Mouse (Mus musculus) MEL (cell line): ENCODE data around the gene Abca8b. TPM values are rescaled to one million over a fixed set of nuclear protein-coding genes. Genes with fewer than 3 reads are reported as not detected.

Source experiments
- DNase-seq: peaks from one replicate; pipeline ENCODE4 v3.0.0; 2011; ENCODE audit warnings: low read depth, low spot score
- H3K27ac ChIP-seq: 2 replicates; pipeline ENCODE4 v1.5.1; 2012; ENCODE audit warnings: low read depth, mild to moderate bottlenecking, control low read depth, low read length, moderate library complexity; ENCODE audit not compliant: control insufficient read depth
- H3K27me3 ChIP-seq, 2 experiments: fragments of 150-350 bp in 1 of 2; sonication (generic) in 1 of 2; 2 replicates each; pipeline ENCODE4 v1.6.1; 2012; ENCODE audit warnings: low read length in 2 of 2, mild to moderate bottlenecking in 2 of 2, improper control_type of control experiment in 1 of 2, moderate library complexity in 1 of 2; ENCODE audit not compliant: insufficient read depth in 2 of 2, control insufficient read depth in 1 of 2
- H3K36me3 ChIP-seq, 2 experiments: 2 replicates each; pipeline ENCODE4 v1.6.1; 2012 to 2014; ENCODE audit warnings: low read length in 2 of 2, improper control_type of control experiment in 1 of 2, inconsistent platforms in 1 of 2, mild to moderate bottlenecking in 1 of 2; ENCODE audit not compliant: insufficient read depth in 2 of 2, control insufficient read depth in 1 of 2
- H3K4me1 ChIP-seq, 2 experiments: fragments of 150-350 bp in 1 of 2; sonication (generic) in 1 of 2; 2 replicates each; pipeline ENCODE4 v1.6.1; 2012; ENCODE audit warnings: low read length in 2 of 2, improper control_type of control experiment in 1 of 2, mild to moderate bottlenecking in 1 of 2; ENCODE audit not compliant: insufficient read depth in 2 of 2, control insufficient read depth in 1 of 2
- H3K4me3 ChIP-seq, 2 experiments: fragments of 150-350 bp in 1 of 2; sonication (generic) in 1 of 2; 2 replicates each; pipeline ENCODE4 v1.5.1; 2012; ENCODE audit warnings: low read depth in 2 of 2, low read length in 2 of 2, mild to moderate bottlenecking in 2 of 2, moderate library complexity in 2 of 2, control low read depth in 1 of 2, improper control_type of control experiment in 1 of 2; ENCODE audit not compliant: control insufficient read depth in 1 of 2, insufficient read depth in 1 of 2
- H3K79me2 ChIP-seq: 2 replicates; pipeline ENCODE4 v1.6.1; 2012; ENCODE audit warnings: mild to moderate bottlenecking, low read length, moderate library complexity; ENCODE audit not compliant: control insufficient read depth, poor library complexity, insufficient read depth
- H3K9ac ChIP-seq: 2 replicates; pipeline ENCODE4 v1.6.1; 2012; ENCODE audit warnings: low read depth, mild to moderate bottlenecking, control low read depth, low read length, moderate library complexity; ENCODE audit not compliant: control insufficient read depth, poor library complexity, severe bottlenecking
- H3K9me3 ChIP-seq: fragments of 150-350 bp; sonication (generic); replicated peaks from 2 replicates; pipeline ENCODE4 v1.6.1; 2012; ENCODE audit warnings: mild to moderate bottlenecking, low read length, improper control_type of control experiment, moderate library complexity; ENCODE audit not compliant: insufficient read depth
- CHD1 ChIP-seq: IDR thresholded peaks from 2 replicates; pipeline ENCODE4 v1.6.1; 2012; ENCODE audit warnings: low read depth, mild to moderate bottlenecking, inconsistent platforms, low read length, improper control_type of control experiment
- ELF1 ChIP-seq: IDR thresholded peaks from 2 replicates; pipeline ENCODE4 v1.6.1; 2014; ENCODE audit warnings: low read depth, mild to moderate bottlenecking, inconsistent platforms, low read length, improper control_type of control experiment, moderate library complexity
- EP300 ChIP-seq, 2 experiments: IDR thresholded peaks; 2 replicates each; pipeline ENCODE4 v1.6.1; 2011; ENCODE audit warnings: improper control_type of control experiment in 2 of 2, low read length in 2 of 2, low read depth in 1 of 2, mild to moderate bottlenecking in 1 of 2
- ETS1 ChIP-seq: IDR thresholded peaks from 2 replicates; pipeline ENCODE4 v1.6.1; 2012; ENCODE audit warnings: low read depth, mild to moderate bottlenecking, inconsistent platforms, low read length, improper control_type of control experiment, moderate library complexity
- GATA1 ChIP-seq: IDR thresholded peaks from 2 replicates; pipeline ENCODE4 v1.6.1; 2011; ENCODE audit warnings: low read depth, low read length, improper control_type of control experiment
- HCFC1 ChIP-seq: IDR thresholded peaks from 2 replicates; pipeline ENCODE4 v1.6.1; 2012; ENCODE audit warnings: low read depth, mild to moderate bottlenecking, inconsistent platforms, low read length, improper control_type of control experiment, moderate library complexity
- JUND ChIP-seq: IDR thresholded peaks from 2 replicates; pipeline ENCODE4 v1.6.1; 2011; ENCODE audit warnings: low read depth, mild to moderate bottlenecking, improper control_type of control experiment, low read length
- MAFK ChIP-seq: IDR thresholded peaks from 2 replicates; pipeline ENCODE4 v1.6.1; 2011; ENCODE audit warnings: low read depth, mild to moderate bottlenecking, low read length, improper control_type of control experiment, borderline replicate concordance
- MAX ChIP-seq: IDR thresholded peaks from 2 replicates; pipeline ENCODE4 v1.6.1; 2011; ENCODE audit warnings: low read length, improper control_type of control experiment
- MAZ ChIP-seq: IDR thresholded peaks from 2 replicates; pipeline ENCODE4 v1.6.1; 2012; ENCODE audit warnings: low read depth, mild to moderate bottlenecking, inconsistent platforms, low read length, improper control_type of control experiment
- MXI1 ChIP-seq: IDR thresholded peaks from 2 replicates; pipeline ENCODE4 v1.6.1; 2011; ENCODE audit warnings: mild to moderate bottlenecking, low read depth, low read length, improper control_type of control experiment
- MYB ChIP-seq: IDR thresholded peaks from 2 replicates; pipeline ENCODE4 v1.6.1; 2011; ENCODE audit warnings: mild to moderate bottlenecking, low read depth, low read length, improper control_type of control experiment
- MYC ChIP-seq: IDR thresholded peaks from 2 replicates; pipeline ENCODE4 v1.6.1; 2011; ENCODE audit warnings: low read depth, mild to moderate bottlenecking, low read length, improper control_type of control experiment, moderate library complexity
- POLR2A ChIP-seq, 2 experiments: IDR thresholded peaks; 2 replicates each; pipeline ENCODE4 v1.6.1; 2011 to 2012; ENCODE audit warnings: low read length in 2 of 2, mild to moderate bottlenecking in 2 of 2, control low read depth in 1 of 2, improper control_type of control experiment in 1 of 2, low read depth in 1 of 2, moderate library complexity in 1 of 2; ENCODE audit not compliant: control insufficient read depth in 1 of 2, insufficient read depth in 1 of 2, poor library complexity in 1 of 2
- RAD21 ChIP-seq: IDR thresholded peaks from 2 replicates; pipeline ENCODE4 v1.6.1; 2011; ENCODE audit warnings: mild to moderate bottlenecking, low read depth, low read length, improper control_type of control experiment
- RCOR1 ChIP-seq: IDR thresholded peaks from 2 replicates; pipeline ENCODE4 v1.6.1; 2012; ENCODE audit warnings: low read depth, mild to moderate bottlenecking, inconsistent platforms, low read length, improper control_type of control experiment
- SIN3A ChIP-seq: IDR thresholded peaks from 2 replicates; pipeline ENCODE4 v1.6.1; 2012; ENCODE audit warnings: low read length, improper control_type of control experiment, inconsistent platforms
- TAL1 ChIP-seq: IDR thresholded peaks from 2 replicates; pipeline ENCODE4 v1.6.1; 2012; ENCODE audit warnings: mild to moderate bottlenecking, inconsistent platforms, low read length, moderate library complexity, mixed read lengths
- TBP ChIP-seq: IDR thresholded peaks from 2 replicates; pipeline ENCODE4 v1.8.0; 2011; ENCODE audit warnings: low read depth, low read length, improper control_type of control experiment
- TCF12 ChIP-seq: IDR thresholded peaks from 2 replicates; pipeline ENCODE4 v1.6.1; 2014; ENCODE audit warnings: low read depth, mild to moderate bottlenecking, inconsistent platforms, low read length, improper control_type of control experiment, moderate library complexity
- UBTF ChIP-seq: IDR thresholded peaks from 2 replicates; pipeline ENCODE4 v1.6.1; 2012; ENCODE audit warnings: low read depth, mild to moderate bottlenecking, inconsistent platforms, low read length, improper control_type of control experiment, moderate library complexity, borderline replicate concordance; ENCODE audit not compliant: insufficient read depth
- ZC3H11A ChIP-seq: IDR thresholded peaks from 2 replicates; pipeline ENCODE4 v1.6.1; 2012; ENCODE audit warnings: low read depth, mild to moderate bottlenecking, inconsistent platforms, low read length, improper control_type of control experiment
- ZKSCAN1 ChIP-seq: IDR thresholded peaks from 2 replicates; pipeline ENCODE4 v1.6.1; 2012; ENCODE audit warnings: low read depth, mild to moderate bottlenecking, inconsistent platforms, low read length, improper control_type of control experiment, moderate library complexity
- ZMIZ1 ChIP-seq: IDR thresholded peaks from 2 replicates; pipeline ENCODE4 v1.6.1; 2012; ENCODE audit warnings: low read depth, mild to moderate bottlenecking, inconsistent platforms, low read length, improper control_type of control experiment, moderate library complexity
- ZNF384 ChIP-seq: IDR thresholded peaks from 2 replicates; pipeline ENCODE4 v1.6.1; 2012; ENCODE audit warnings: low read depth, mild to moderate bottlenecking, inconsistent platforms, low read length, improper control_type of control experiment
- polyA plus RNA-seq, 2 experiments: library from polyadenylated mRNA; stranded (reverse) in 1 of 2; unstranded in 1 of 2; fragments of >175 nt in 1 of 2; fragments of >200 nt in 1 of 2; gene quantifications; 2 replicates each; pipeline versions ENCODE4 v1.2.1 to v1.2.4; 2012; ENCODE audit warnings: low replicate concordance in 2 of 2, low read depth in 1 of 2; ENCODE audit not compliant: insufficient read length in 2 of 2, insufficient read depth in 1 of 2, missing spikeins in 1 of 2
- total RNA-seq: library from RNA; depleted of rRNA; stranded (reverse); fragments of 300-350 nt; gene quantifications from 2 replicates; pipeline ENCODE4 v1.2.3, GENCODE M21; 2012

The Abca8b gene
- total and polyA plus RNA-seq, 3 experiments = not detected

DNA sequence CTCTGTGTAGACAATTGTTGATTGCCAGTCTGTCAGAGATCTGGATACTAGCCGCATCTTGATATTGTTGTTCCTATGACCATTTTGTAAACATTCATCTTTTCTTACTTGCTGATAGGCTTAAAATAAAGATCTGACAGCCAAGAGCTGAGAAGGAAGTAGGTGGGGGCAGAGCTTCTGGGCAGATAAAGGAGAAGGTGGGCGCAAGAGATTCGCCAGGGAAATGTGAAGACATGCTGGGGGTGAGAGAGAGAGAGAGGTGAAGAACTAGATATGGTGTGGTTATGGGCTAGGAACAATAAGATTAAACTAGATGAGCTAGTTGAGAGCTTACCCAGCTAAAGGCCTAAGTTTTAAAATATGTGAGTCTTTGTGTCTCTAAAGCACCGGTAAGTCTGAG lies 106.0 kb downstream of the Abca8b start:
- no peaks in the 10 kb centered on the region for H3K79me2 ChIP-seq
- peaks cover 0 to 20% of the 10 kb centered on the region in 2 experiments; a peak in 2 of 4 replicates for H3K36me3 ChIP-seq
- TF ChIP-seq ZC3H11A = no peak
- TF ChIP-seq SIN3A = peak; percentile 49; the same call in 1 of the 2 replicates
- TF ChIP-seq ELF1 = 0 out of 2 replicates have a peak, but pooled peaks have one; percentile 12
- TF ChIP-seq MYC = 0 out of 2 replicates have a peak, but pooled peaks have one; percentile 30
- peak; percentile 76 for TF ChIP-seq TCF12
- TF ChIP-seq GATA1 = peak; percentile 85
- TF ChIP-seq MAFK = peak; percentile 34; the same call in 1 of the 2 replicates
- peak; percentile 75 for TF ChIP-seq RCOR1
- TF ChIP-seq TAL1 = 0 out of 2 replicates have a peak, but pooled peaks have one; percentile 12
- no peak for TF ChIP-seq UBTF
- no peak for TF ChIP-seq CHD1
- peak; percentile 51; the same call in 1 of the 2 replicates for TF ChIP-seq ETS1
- TF ChIP-seq JUND = no peak
- no peak for TF ChIP-seq HCFC1
- TF ChIP-seq ZMIZ1 = no peak
- peak; percentile 76 to 87 for TF ChIP-seq EP300 (IDR thresholded peaks at IDR 0.05; ENCODE audit: low read depth in 1 of 2, low read length in 2 of 2)
- no peak for TF ChIP-seq POLR2A (IDR thresholded peaks at IDR 0.05; ENCODE audit: control insufficient read depth in 1 of 2, insufficient read depth in 1 of 2, low read depth in 1 of 2, low read length in 2 of 2, poor library complexity in 1 of 2)
- peak; percentile 88 for TF ChIP-seq MAZ
- TF ChIP-seq MYB = peak; percentile 22; the same call in 1 of the 2 replicates
- peaks cover 1 to 12% of the 10 kb centered on the region in 2 experiments for H3K4me1 ChIP-seq
- H3K27ac ChIP-seq = no peak overlapping the region
- no peak overlapping the region for H3K9ac ChIP-seq
- H3K4me3 ChIP-seq = peak overlapping the region in 1 of 2 experiments; percentile 26; a peak in 2 of 4 replicates
- DNase-seq = peak; percentile 75
- no peaks in the 10 kb centered on the region for H3K27me3 ChIP-seq
- no peaks in the 10 kb centered on the region for H3K9me3 ChIP-seq

DNA sequence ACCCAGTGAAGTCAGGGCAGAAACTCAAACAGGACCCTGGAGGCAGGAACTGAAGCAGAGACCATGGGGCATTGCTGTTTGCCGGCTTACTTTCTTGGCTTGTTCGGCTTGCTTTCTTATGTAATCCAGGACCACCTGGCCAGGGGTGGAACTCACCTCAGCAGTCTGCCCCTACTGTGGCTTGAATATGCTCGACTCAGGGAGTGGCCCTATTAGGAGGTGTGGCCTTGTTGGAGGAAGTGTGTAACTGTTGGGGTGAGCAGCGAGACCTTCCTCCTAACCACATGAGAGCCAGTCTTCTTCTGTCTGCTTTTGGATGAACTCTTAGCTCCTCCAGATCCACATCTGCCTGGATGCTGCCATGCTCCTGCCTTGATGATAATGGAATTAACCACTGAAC lies 108.9 kb downstream of the Abca8b start:
- H3K9ac ChIP-seq = no peak overlapping the region
- no peak overlapping the region for H3K27ac ChIP-seq
- H3K4me3 ChIP-seq = no peak overlapping the region
- H3K4me1 ChIP-seq = peaks cover 13 to 21% of the 10 kb centered on the region in 2 experiments
- no peak for DNase-seq
- no peaks in the 10 kb centered on the region for H3K9me3 ChIP-seq
- TF ChIP-seq ZKSCAN1 (no peak), ZMIZ1 (no peak), MAFK (no peak), RAD21 (no peak), MXI1 (no peak), GATA1 (no peak), ELF1 (no peak), TBP (no peak), MAX (no peak), ZNF384 (no peak)
- peaks cover 0 to 30% of the 10 kb centered on the region in 2 experiments; a peak in 2 of 4 replicates for H3K36me3 ChIP-seq
- no peaks in the 10 kb centered on the region for H3K27me3 ChIP-seq
- H3K79me2 ChIP-seq = no peaks in the 10 kb centered on the region
